Mouse (Mus musculus) small intestine, adult 10 weeks (tissue): Measurements from ENCODE around the gene Wbp1. TPM values are rescaled to one million over a fixed set of nuclear protein-coding genes. Genes with fewer than 3 reads are reported as not detected.

ENCODE experiments used
- polyA plus RNA-seq: library from polyadenylated mRNA; stranded (reverse); fragments of 350-450 nt; fragmentation: Illumina TruSeq; extraction: RNeasy Lipid Tissue Mini Kit (QIAGEN cat#74804); gene quantifications from one replicate; pipeline ENCODE4 v1.2.3, GENCODE M21; 2014; ENCODE audit warnings: low replicate concordance

Gene Wbp1
- 8.2 TPM for polyA plus RNA-seq

DNA sequence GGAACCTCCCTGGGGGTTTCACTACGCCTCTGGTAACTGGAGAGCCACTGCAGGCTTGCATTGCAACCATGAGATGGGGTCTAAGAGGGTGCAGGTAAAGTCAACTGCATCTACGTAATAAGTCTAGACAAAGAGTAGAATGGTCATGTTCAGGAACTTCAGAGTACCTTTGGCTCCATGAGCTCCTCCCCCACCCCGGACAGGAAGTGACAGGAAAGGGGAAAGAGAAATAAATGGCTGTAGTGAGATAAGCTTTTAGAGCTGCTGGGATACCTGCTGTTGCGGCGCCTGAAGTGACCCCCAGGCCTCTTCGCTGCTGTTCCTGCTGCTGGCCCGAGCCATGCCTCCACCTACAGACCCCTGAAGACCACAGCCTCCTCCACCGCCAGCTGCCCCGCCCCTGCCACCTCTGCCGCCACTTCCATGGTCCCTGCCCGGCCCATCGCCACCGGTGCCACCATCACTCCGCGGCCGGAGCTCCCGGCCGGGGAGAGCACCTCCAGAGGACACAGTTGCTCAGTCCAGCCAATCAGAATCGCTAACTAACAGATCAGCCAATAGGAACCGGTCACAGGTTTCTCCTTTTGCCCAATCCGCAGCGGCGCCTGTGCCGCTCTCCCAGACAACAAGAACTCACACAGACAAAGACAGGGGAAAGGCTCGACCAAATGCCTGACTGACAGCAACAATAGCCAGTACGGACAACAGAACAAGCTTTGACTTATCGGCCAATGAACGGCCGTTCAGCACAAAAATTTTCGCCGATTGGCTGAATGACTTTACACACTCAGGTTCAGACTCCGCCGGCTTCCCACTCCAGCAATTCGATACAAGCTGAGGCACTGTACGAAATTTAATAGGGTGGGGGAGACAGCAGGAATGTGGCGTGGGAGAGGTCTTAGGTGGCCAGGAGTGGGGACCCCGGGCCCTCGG is at the start of gene Wbp1:
Wbp1 (minus strand) TSS at position 630 of the 933 bp plus-strand sequence.

DNA sequence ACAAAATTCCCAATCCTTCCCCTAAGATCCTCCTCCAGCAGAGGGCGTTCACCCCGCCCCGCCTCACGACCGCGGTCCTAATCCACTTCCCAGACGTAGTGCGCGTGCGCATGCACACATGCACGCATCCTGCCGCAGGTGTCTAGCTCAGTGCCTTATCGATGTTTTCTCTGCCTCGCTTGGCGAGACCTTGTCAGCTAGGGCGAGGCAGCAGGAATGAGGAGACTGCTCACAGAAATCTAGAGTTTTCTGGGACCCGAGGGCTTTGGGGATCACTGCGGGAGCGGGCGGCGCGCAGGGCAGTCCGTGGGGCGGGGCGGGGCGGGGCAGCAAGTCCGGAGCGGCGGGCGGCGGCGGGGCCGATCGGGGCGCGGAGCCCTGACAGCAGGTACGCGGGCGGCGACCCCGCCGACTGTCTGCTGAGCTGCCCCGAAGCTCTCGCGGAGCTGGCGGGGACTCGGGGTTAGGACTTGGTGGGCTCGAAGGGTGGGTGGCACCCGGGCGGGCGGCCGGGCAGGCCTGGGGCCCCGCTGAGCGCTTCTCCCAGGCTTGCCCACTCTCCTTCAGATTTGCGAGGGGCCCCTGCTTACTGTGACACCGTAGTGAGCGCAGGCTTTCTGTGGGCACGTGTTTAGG is 44.4 kb upstream of the Wbp1 start, which contains the start of gene Dctn1:
Dctn1 (plus strand) TSS at position 314 of the 636 bp plus-strand sequence.

DNA sequence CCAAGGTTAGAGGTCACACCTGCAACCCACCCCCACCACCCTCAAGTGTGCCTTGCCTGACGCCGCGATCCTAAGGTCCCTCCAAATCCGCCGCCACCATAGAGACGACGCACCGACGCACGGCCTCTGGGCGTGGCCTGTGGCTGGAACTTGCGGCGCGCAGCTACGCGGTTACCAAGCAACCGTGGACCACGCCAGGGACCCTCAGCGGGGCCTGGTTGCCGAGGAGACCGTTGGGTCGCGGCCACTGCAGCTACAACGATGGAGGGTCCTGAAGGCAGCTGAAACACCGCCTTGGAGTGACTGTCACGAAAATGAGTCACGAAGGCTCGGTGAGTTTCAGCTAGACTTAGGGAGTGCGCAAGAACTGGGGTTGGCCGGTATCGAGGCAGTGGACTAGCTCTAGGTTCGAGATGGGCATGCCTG is 34.9 kb upstream of the Wbp1 start, which contains the start of the genes Wdr54 and 1700003E16Rik:
Wdr54 (minus strand) TSS at position 139 of the 426 bp plus-strand sequence.
1700003E16Rik (plus strand) TSS at position 146 of the 426 bp plus-strand sequence.

DNA sequence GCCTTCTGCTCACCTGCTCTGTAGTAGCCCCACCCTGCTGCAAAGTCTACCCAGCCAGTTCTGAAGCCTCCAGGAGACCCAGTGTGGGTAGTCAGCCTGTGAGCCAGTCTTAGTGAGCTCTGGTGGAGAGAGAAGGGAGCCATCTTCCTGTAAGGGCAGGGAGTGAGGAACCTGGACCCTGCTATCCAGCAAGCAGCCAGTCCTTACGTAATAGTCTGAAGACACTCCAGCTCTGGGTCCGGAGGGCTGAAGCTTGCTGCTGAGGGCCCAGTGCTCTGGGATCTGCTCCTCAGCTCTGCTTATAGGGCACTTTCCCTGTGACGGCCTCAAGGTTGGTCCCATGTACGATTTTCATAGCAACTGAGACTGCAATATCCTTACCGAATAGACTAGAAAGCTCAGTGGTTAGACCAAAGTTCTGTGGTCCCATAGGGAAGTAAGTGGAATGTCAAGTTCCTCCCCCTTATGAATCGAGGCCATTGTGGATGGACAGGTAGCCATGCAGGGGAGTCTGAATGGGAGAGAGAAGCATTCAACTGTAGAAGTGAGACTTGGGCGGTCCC is 13.7 kb upstream of the Wbp1 start, which contains the start of gene Rtkn:
Rtkn (plus strand) TSS at position 513 of the 563 bp plus-strand sequence.

DNA sequence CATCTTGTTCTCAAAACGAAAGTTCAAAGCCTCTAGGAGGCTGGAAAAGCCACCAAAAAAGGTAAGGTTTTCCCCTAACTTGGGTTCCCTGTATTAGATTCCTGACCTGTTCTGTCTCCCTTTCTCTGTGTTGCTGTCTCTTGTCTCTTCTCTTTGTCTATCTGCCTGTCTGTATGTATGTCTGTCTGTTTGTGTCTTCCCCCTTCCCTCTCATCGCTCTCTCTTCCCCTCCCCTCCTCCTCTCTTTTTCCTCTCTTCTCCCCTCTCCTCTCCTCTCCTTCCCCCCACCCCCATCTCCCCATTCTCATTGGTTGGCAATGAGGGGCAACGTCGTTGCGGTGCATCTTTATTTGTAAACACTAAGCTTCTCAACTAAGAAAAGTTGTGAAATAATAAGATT is 4.0 kb upstream of the Wbp1 start, which contains the start of gene Ino80b:
Ino80b (minus strand) TSS at position 101 of the 400 bp plus-strand sequence.

DNA sequence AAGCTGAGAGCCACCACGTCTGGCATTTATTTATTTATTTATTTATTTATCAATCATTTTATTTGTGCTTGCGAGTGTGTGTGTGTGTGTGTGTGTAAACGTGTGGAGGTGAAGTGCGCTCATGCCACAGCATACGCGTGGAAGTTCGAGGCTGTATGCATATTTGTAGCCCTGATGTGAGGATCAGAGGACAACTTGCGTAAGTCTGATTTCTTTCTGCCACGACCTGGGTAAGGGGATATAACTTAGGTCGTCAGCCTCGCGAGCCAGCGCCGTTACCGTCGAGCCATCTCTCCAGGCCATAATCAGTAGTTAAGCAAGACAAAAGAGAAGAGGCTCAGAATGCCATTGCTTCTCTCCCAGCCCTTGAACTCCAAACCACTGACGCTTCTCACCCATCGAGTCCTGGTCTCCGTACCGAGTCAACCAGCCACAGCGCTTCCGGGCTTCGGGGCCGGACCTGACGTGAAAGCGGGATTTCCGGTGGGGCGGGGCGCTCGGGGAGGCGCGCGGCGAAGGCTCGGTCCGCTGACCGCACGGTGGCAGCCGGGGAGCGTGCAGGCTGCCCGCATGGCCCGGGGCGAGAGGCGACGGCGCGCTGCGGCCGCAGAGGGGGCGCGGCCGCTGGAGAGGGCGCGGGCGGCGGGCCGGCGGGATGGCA is 6.2 kb downstream of the Wbp1 start, which contains the start of gene Mogs:
Mogs (plus strand) TSS at position 486 of the 661 bp plus-strand sequence.

DNA sequence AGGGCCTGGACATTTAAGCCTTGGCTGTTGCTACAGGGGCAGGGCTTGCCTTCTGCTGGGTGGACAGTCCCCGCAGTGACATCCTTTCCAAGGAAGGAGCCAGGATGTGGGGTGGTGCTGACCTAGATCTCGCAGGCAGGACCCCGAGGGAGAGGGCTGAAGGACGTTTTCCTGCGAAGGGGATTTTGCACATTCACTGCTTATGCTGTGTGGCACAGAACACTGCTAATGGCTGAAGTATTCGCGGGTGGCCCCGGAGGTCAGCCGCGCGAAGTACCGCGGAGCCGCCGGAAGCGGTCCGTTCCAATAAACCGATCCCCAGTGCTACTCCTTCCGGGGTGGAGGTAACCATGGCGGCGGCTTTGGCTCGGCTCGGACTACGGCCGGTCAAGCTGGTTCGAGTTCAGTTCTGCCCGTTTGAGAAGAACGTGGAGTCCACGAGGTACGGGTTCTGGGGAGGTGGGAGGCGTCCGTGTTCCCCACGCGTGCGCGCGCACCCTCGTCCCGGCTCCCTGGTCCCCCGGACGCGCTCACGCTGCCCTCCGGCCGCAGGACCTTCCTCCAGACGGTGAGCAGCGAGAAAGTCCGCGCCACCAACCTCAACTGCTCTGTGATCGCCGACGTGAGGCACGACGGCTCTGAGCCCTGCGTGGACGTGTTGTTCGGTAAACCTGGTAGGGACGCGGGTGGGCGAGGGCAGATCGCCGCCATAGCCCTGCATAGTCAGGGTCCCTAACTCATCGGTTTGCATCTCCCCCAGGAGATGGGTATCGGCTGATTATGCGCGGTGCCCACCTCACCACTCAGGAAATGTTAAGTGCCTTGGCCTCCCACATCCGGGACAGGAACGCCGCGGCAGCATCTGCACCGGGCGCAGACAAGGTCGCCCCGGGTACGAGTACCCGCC is 12.3 kb downstream of the Wbp1 start, which contains the start of gene Mrpl53:
Mrpl53 (plus strand) TSS at position 279 of the 907 bp plus-strand sequence.

DNA sequence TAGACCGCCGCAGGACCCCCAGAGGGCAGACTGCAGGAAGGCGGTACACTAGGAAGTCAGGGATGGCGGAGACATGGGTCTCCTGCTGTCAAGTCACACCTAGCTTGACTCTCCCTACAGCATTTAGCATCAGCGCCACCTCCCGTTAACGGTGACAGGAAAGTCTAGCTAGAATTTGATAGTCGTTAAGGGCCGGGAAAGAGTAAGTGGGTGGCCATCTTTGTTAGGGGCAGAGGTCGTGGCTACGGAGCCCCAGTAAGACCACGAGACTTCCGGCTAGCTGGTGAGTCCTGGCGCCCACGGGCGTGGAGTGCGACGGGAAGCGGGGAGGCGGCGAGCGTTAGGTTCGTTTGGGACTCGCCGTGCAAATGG is 20.1 kb downstream of the Wbp1 start, which contains the start of the genes Ccdc142 and Gm42688:
Ccdc142 (plus strand) TSS at position 286 of the 372 bp plus-strand sequence.
Gm42688 (plus strand) TSS at position 302 of the 372 bp plus-strand sequence.

DNA sequence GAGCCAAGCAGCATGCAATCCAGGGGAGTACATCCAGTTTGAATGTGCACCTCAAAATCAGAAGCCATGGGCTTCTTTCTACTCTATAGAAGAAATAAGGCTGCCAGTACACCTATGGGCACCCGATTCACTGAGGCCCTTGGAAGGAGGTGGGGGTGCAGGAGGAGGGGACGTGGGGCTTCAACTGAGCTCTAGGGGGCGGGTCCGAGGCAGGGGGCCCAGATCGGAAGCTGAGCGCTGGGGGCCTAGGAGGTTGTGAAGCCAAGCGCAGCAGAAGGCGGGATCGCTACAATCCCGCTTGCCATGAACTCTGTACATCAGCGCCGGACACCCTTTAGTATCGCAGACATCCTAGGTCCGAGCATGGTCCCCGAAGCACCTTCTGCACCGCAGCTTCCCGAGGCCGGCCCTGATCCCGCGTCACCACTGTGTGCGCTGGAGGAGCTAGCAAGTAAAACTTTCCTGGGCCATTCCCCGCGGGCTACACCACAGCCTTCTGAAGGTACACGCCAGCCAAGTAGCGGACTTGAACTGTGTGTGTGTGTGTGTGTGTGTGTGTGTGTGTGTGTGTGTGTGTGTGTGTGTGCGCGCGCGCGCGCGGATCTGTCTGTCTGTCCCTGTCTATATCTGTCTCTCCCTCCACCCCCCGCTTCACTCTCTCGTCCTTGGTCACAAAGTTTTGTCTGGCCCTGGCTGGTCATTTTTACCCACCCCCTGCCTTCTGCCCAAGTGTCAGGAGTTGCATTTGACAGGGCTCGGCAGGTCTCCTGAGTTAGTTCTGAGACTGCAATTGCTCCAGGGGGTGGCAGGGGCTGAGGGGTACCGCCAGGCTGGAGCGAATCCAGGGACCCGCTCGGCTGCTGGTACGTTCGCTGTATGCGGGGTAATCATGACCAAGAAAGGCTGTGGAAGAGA is 35.0 kb downstream of the Wbp1 start, which contains the start of gene Lbx2:
Lbx2 (plus strand) TSS at position 247 of the 915 bp plus-strand sequence.

DNA sequence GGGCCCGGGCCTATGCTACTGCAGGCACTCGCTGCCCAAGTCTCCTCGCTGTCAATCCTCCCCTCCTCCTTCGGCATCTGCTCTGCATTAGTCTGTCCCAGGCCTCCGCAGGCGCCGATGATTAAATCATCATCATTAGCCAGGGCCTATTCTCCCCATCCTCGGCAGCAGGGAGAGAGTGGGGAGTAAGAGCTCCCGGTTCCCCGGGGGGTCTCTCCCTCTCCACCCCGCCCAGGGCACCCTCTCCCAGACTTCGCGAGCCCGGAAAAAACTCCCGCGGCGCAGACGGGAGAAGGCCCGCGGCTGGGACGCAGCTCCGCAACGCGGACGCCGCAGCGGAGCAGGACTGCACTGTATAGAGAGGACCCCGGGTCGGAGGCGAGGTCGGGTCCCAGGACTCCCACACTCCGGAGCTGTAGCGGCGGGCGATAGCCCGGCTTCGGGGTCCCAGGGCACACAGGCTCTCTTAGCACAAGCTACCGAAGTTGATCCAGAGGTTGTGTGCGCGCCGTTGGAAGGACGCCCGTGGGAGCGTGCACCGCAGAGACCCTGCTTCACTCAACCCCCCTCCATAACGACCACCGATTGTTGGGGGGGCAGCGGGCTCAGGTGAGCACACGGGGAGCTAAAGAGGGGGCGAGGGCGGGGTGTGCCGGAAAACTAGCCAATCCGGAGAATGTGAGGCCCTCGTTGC is 43.6 kb downstream of the Wbp1 start, which contains the start of gene Pcgf1:
Pcgf1 (plus strand) TSS at position 240 of the 694 bp plus-strand sequence.

DNA sequence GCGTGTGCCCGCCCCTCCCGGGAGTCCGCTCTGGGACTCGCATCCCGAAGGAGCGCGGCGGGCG is 51.3 kb downstream of the Wbp1 start, which contains the start of gene Tlx2:
Tlx2 (minus strand) TSS at position 47 of the 64 bp plus-strand sequence.

Other genes with a start within 250 kb of the Wbp1 start
- 0.11 TPM for gene Sema4f, start 181.8 kb downstream of the Wbp1 start, polyA plus RNA-seq
- not detected for gene M1ap, start 174.7 kb downstream of the Wbp1 start, polyA plus RNA-seq
- not detected for gene Dok1, start 88.1 kb downstream of the Wbp1 start, polyA plus RNA-seq
- gene Loxl3, start 87.4 kb downstream of the Wbp1 start, polyA plus RNA-seq = 0.45 TPM
- 11.1 TPM for gene Aup1, start 67.0 kb downstream of the Wbp1 start, polyA plus RNA-seq
- 2.1 TPM for gene Htra2, start 66.3 kb downstream of the Wbp1 start, polyA plus RNA-seq
- 1.6 TPM for gene Dqx1, start 63.7 kb downstream of the Wbp1 start, polyA plus RNA-seq
- gene Tlx2, start 51.3 kb downstream of the Wbp1 start, polyA plus RNA-seq = not detected
- gene Pcgf1, start 43.7 kb downstream of the Wbp1 start, polyA plus RNA-seq = 1.4 TPM
- gene Lbx2, start 35.2 kb downstream of the Wbp1 start, polyA plus RNA-seq = not detected
- gene Ccdc142, start 20.0 kb downstream of the Wbp1 start, polyA plus RNA-seq = not detected
- 2.8 TPM for gene Gm42688, start 19.9 kb downstream of the Wbp1 start, polyA plus RNA-seq
- gene Mrpl53, start 12.5 kb downstream of the Wbp1 start, polyA plus RNA-seq = 26.2 TPM
- gene Mogs, start 6.1 kb downstream of the Wbp1 start, polyA plus RNA-seq = 1.9 TPM
- not detected for gene Ino80b, start 3.9 kb upstream of the Wbp1 start, polyA plus RNA-seq
- gene Rtkn, start 13.9 kb upstream of the Wbp1 start, polyA plus RNA-seq = not detected
- not detected for gene Wdr54, start 34.8 kb upstream of the Wbp1 start, polyA plus RNA-seq
- gene 1700003E16Rik, start 34.8 kb upstream of the Wbp1 start, polyA plus RNA-seq = not detected
- 9.4 TPM for gene Dctn1, start 44.4 kb upstream of the Wbp1 start, polyA plus RNA-seq
- gene Slc4a5, start 98.3 kb upstream of the Wbp1 start, polyA plus RNA-seq = 11.4 TPM
- gene Mthfd2, start 204.3 kb upstream of the Wbp1 start, polyA plus RNA-seq = 5.8 TPM
- 150 TPM for gene Mob1a, start 204.5 kb upstream of the Wbp1 start, polyA plus RNA-seq
- 40.9 TPM for gene Bola3, start 227.6 kb upstream of the Wbp1 start, polyA plus RNA-seq